Comparison of ENCODE assay signal across 1 mouse cellular context in the genomic region with DNA sequence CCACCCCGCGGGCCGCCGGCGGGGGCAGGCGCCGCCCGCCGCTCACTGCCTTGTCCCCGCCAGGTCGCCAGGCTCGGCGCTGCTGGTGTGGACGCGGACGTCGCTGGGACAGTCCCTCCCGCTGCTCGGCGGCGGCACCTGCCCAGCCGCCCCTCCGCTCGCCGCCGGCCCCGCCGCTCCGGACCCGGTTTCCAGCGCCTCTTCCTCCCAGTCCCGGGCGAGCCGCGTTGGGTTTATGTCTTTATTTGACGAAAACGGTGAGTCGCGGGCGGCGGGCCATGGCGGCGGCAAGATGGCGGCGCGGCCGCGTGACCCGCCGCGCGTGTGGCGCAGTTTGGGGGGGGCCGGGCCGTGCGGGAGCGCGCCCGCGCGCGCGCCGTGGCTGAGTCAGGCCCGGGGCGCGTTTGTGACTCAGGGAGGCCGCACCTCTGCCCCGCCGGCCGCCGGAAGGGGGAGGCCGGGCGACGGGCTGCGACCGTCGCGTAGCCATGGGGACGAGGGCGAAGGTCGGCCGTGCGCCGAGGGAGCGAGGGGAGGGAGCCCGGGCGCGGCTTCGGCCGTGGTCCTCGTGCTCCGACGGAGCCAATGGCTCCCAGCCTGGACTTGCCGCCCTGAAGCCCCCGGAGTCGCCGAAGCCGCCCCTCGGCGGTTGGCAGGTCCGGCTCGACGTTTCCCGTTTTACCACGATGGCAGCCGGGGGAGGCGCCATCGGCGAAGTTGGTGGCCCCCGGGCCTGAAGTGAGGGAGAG.
TF ChIP-seq lines count a peak whose summit lies in the region.

No protein-coding gene starts in this region.

TF ChIP-seq in C2C12, 6 proteins besides CTCF, POLR2A, EP300 and RAD21:
- TF ChIP-seq MYOG (IDR thresholded peaks at IDR 0.05; ENCODE audit: control insufficient read depth, extremely low read depth, insufficient read length) (no peak), MAX (IDR thresholded peaks at IDR 0.05) (peak; percentile 25), MYOD1 (IDR thresholded peaks at IDR 0.05; ENCODE audit: control insufficient read depth, insufficient read length, low read depth) (no peak)
